Mouse (Mus musculus): ENCODE data around the gene Fcgr1. TPM values are rescaled to one million over a fixed set of nuclear protein-coding genes. Genes with fewer than 3 reads are reported as not detected.
"Not testable (repeated sequence)": the region's sequence is repeated elsewhere in the genome, so short reads cannot be mapped to it uniquely, and the experiment has no call there.

The Fcgr1 gene
- polyA plus RNA-seq, 1 experiment from 2014 or later = 1.7 TPM

- Histone ChIP-seq H3K9me3 (replicated peaks) (no peaks in the 10 kb centered on the region), H3K4me3 (replicated peaks) (no peak overlapping the region), H3K27ac (no peak overlapping the region; the same call in 1 of the 2 replicates), H3K9ac (no peak overlapping the region), H3K36me3 (no peaks in the 10 kb centered on the region), H3K27me3 (no peaks in the 10 kb centered on the region), H3K4me2 (0 out of 2 replicates have a peak overlapping the region, but pooled peaks have one; percentile 2), H3K4me1 (peaks cover 9% of the 10 kb centered on the region)
- no peak for ATAC-seq (replicated peaks; ENCODE audit: low FRiP score)
- 62% methylated on average over 5 of the region's 5 CpGs for WGBS
Measured at GRCm38 (mm10) chr3:96255926-96256593, 37.7 kb downstream of the Fcgr1 start.

- no peak overlapping the region for H3K9ac ChIP-seq
- ATAC-seq (replicated peaks; ENCODE audit: low FRiP score) = no peak
- no peaks in the 10 kb centered on the region for H3K27me3 ChIP-seq
- no peaks in the 10 kb centered on the region for H3K36me3 ChIP-seq
- peaks cover 15% of the 10 kb centered on the region for H3K4me1 ChIP-seq
- no peaks in the 10 kb centered on the region for H3K9me3 ChIP-seq (replicated peaks)
- WGBS = 69% methylated on average over 10 of the region's 10 CpGs
- no peak overlapping the region for H3K4me3 ChIP-seq (replicated peaks)
- H3K27ac ChIP-seq = no peak overlapping the region
- no peak overlapping the region for H3K4me2 ChIP-seq
Measured at GRCm38 (mm10) chr3:96254683-96255355, 39.0 kb downstream of the Fcgr1 start.

- H3K27ac ChIP-seq = no peak overlapping the region
- H3K36me3 ChIP-seq = no peaks in the 10 kb centered on the region
- ATAC-seq (replicated peaks; ENCODE audit: low FRiP score) = no peak
- H3K4me1 ChIP-seq = peaks cover 38% of the 10 kb centered on the region
- H3K9me3 ChIP-seq (replicated peaks) = no peaks in the 10 kb centered on the region
- WGBS = 85% methylated on average over 3 of the region's 3 CpGs
- H3K4me2 ChIP-seq = no peak overlapping the region
- H3K9ac ChIP-seq = no peak overlapping the region
- no peak overlapping the region for H3K4me3 ChIP-seq (replicated peaks)
- no peaks in the 10 kb centered on the region for H3K27me3 ChIP-seq
Measured at GRCm38 (mm10) chr3:96251787-96252186, 42.0 kb downstream of the Fcgr1 start.

- ATAC-seq (replicated peaks; ENCODE audit: low FRiP score) = no peak
- Histone ChIP-seq H3K27me3 (no peaks in the 10 kb centered on the region), H3K4me1 (peaks cover 35% of the 10 kb centered on the region), H3K4me3 (replicated peaks) (no peak overlapping the region), H3K27ac (peak overlapping the region; percentile 23; the same call in 1 of the 2 replicates), H3K9ac (no peak overlapping the region), H3K4me2 (no peak overlapping the region), H3K9me3 (replicated peaks) (no peaks in the 10 kb centered on the region), H3K36me3 (no peaks in the 10 kb centered on the region)
- WGBS = 42% methylated on average over 3 of the region's 3 CpGs
Measured at GRCm38 (mm10) chr3:96250890-96251289, 42.9 kb downstream of the Fcgr1 start.

GRCm38 (mm10) chr3:96249034-96249345 lies 44.8 kb downstream of the Fcgr1 start:
- H3K27me3 ChIP-seq = no peaks in the 10 kb centered on the region
- no peaks in the 10 kb centered on the region for H3K9me3 ChIP-seq (replicated peaks)
- H3K27ac ChIP-seq = peak overlapping the region; percentile 67
- H3K4me2 ChIP-seq = peak overlapping the region; percentile 57
- no peaks in the 10 kb centered on the region for H3K36me3 ChIP-seq
- 60% methylated on average over 4 of the region's 4 CpGs for WGBS
- 0 out of 2 replicates have a peak overlapping the region, but pooled peaks have one; percentile 9 for H3K9ac ChIP-seq
- H3K4me3 ChIP-seq (replicated peaks) = peak overlapping the region; percentile 50
- peaks cover 39% of the 10 kb centered on the region for H3K4me1 ChIP-seq
- no peak for ATAC-seq (replicated peaks; ENCODE audit: low FRiP score)

- Histone ChIP-seq H3K27me3 (no peaks in the 10 kb centered on the region), H3K4me3 (replicated peaks) (peak overlapping the region; percentile 50), H3K9me3 (replicated peaks) (no peaks in the 10 kb centered on the region), H3K9ac (peak overlapping the region; percentile 58), H3K4me1 (peaks cover 45% of the 10 kb centered on the region), H3K4me2 (peak overlapping the region; percentile 57), H3K27ac (peak overlapping the region; percentile 83), H3K36me3 (no peaks in the 10 kb centered on the region)
- no peak for ATAC-seq (replicated peaks; ENCODE audit: low FRiP score)
- 42% methylated on average over 6 of the region's 6 CpGs for WGBS
Measured at GRCm38 (mm10) chr3:96248141-96249033, 45.4 kb downstream of the Fcgr1 start.

- Histone ChIP-seq H3K4me3 (replicated peaks) (peak overlapping the region; percentile 50), H3K9ac (peak overlapping the region; percentile 58), H3K4me1 (peaks cover 47% of the 10 kb centered on the region), H3K9me3 (replicated peaks) (no peaks in the 10 kb centered on the region), H3K27me3 (no peaks in the 10 kb centered on the region), H3K27ac (peak overlapping the region; percentile 83), H3K36me3 (no peaks in the 10 kb centered on the region), H3K4me2 (peak overlapping the region; percentile 57)
- ATAC-seq (replicated peaks; ENCODE audit: low FRiP score) = no peak
- 2% methylated on average over 11 of the region's 11 CpGs for WGBS
Measured at GRCm38 (mm10) chr3:96247356-96248140, 46.2 kb downstream of the Fcgr1 start.

- Histone ChIP-seq H3K9ac (peak within 1 kb of the TSS; percentile 58), H3K4me2 (peak within 1 kb of the TSS; percentile 57), H3K4me3 (replicated peaks) (peak within 1 kb of the TSS; percentile 50), H3K4me1 (peaks cover 47% of the 10 kb centered on the region), H3K27ac (peak within 1 kb of the TSS; percentile 89)
- peak; percentile 94 for ATAC-seq (replicated peaks; ENCODE audit: low FRiP score)
- not testable (repeated sequence) for H3K36me3 ChIP-seq; H3K27me3 ChIP-seq; H3K9me3 ChIP-seq (replicated peaks)
- 0% methylated on average over 11 of the region's 47 CpGs for WGBS
Measured at GRCm38 (mm10) chr3:96246427-96246856, 47.3 kb downstream of the Fcgr1 start, which contains the start of gene Hist2h3c1. Hist2h3c1 (plus strand) TSS chr3:96246685.

- not testable (repeated sequence) for H3K9me3 ChIP-seq (replicated peaks); ATAC-seq (replicated peaks; ENCODE audit: low FRiP score); H3K27me3 ChIP-seq; H3K9ac ChIP-seq; H3K36me3 ChIP-seq
- peak overlapping the region; percentile 89 for H3K27ac ChIP-seq
- peak overlapping the region; percentile 37 for H3K4me3 ChIP-seq (replicated peaks)
- H3K4me2 ChIP-seq = peak overlapping the region; percentile 41; the same call in 1 of the 2 replicates
- WGBS = 0% methylated on average over 10 of the region's 21 CpGs
- H3K4me1 ChIP-seq = peaks cover 46% of the 10 kb centered on the region
Measured at GRCm38 (mm10) chr3:96246018-96246417, 47.8 kb downstream of the Fcgr1 start.

- Histone ChIP-seq H3K4me1 (peaks cover 44% of the 10 kb centered on the region), H3K4me2 (peak within 1 kb of the TSS; percentile 66), H3K9ac (peak within 1 kb of the TSS; percentile 67), H3K4me3 (replicated peaks) (peak within 1 kb of the TSS; percentile 54), H3K27ac (peak within 1 kb of the TSS; percentile 100)
- not testable (repeated sequence) for H3K9me3 ChIP-seq (replicated peaks); H3K27me3 ChIP-seq; H3K36me3 ChIP-seq
- ATAC-seq (replicated peaks; ENCODE audit: low FRiP score) = peak; percentile 91
- WGBS = under 1% methylated on average over 31 of the region's 88 CpGs
Measured at GRCm38 (mm10) chr3:96245003-96245886, 48.5 kb downstream of the Fcgr1 start, which contains the start of gene Hist2h2aa1. Hist2h2aa1 (plus strand) TSS chr3:96245497.

Measured in kidney, embryonic 15.5 days (tissue).